Mouse (Mus musculus): ENCODE results near the gene Tfam. TPM values are rescaled to one million over a fixed set of nuclear protein-coding genes. Genes with fewer than 3 reads are reported as not detected.

Tfam gene
- total RNA-seq (2021): 10 to 100 TPM; 39.5 to 43.6 TPM

DNA sequence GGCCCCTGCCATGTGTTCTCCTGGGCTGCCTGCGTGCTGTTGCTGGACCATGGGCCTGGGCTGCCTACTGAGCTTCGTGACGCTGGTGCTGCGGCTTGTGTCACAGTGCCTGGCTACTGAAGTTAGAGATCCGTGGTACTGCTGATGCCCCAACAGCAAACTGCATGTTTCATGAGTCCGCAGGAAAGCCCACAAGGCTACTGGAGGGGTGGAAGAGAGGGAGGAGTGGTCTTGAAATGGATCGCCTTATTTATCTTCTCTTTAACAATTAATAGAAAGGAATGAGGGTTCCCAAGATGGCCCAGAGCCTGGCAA lies at the start of gene Tfam:
Gene Tfam, minus strand, starts transcription at position 41 of the 315 bp plus-strand sequence.
- no peak for DNase-seq (ENCODE audit: low spot score in 2 of 2)
- intact Hi-C loops (cut with DNase I): loop anchor here (5.0 kb wide), 1 partner anchor 44 kb away; no protein-coding TSS in a partner anchor

DNA sequence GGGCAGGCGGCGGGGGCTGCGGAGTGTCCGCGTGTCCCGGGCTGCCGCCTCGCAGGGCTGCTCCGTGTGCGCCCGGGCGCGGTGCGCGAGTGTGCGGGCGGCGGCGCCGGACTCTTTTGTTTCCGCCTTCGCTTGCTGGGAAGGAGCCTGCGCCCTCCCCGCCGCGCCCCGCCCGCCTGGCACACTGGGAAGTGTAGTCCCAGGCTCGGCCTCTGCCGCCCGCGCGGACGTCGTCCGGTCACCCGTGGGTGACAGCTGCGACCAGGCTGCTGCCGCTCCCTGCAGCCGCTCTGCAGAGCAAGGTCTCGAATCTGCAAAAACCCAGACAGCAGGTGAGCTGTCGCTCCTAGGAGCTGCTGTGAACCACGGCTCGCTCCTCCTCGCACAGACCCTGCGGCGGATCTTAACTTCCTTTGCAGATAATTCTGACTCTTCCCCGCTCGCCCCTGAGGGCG lies 47.1 kb upstream of the Tfam start, which contains the start of gene Ube2d1:
Gene Ube2d1, minus strand, starts transcription at position 137 of the 455 bp plus-strand sequence.
- intact Hi-C loops (cut with DNase I): loop anchor here (2.0 kb wide), 1 partner anchor 60 kb away; the partner anchor contains the start of gene Cisd1
- DNase-seq (ENCODE audit: low spot score in 2 of 2): peak; percentile 92 to 95

DNA sequence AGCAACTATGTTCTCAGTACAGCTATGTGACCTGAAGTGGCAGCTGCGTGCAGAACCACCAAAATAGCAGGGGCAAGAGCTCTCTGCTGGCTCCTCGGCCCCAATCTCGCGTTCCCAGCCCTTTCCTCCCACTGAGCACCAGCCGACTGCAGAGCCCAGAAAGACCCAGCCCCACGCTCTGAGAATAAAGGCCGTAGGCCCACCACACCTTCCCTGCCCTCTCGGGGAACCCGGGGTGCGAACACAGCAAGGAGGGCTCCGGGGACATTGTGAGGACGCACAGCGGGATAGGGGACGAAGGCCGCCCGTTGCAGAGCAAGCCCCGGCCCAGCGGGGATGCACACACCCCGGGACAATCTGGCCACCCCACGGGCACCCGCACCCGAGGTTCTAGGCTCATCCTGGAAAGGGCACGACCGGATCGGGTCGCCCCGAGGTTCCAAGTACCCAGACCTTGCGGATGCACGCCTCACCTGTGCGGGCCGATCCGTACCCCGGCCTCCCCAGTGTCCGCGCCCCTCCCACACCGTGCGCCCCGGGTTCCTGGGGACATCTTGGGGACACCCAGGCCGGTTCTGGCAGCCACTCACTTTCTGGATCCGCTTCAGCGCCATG lies 46.5 kb upstream of the Tfam start:
- intact Hi-C loops (cut with DNase I): loop anchor here (2.0 to 5.0 kb wide), 2 partner anchors 47 to 60 kb away; partner anchors contain the start of genes Cisd1 and Tfam
- DNase-seq (ENCODE audit: low spot score in 2 of 2): peak in 1 of 2 experiments; percentile 31

DNA sequence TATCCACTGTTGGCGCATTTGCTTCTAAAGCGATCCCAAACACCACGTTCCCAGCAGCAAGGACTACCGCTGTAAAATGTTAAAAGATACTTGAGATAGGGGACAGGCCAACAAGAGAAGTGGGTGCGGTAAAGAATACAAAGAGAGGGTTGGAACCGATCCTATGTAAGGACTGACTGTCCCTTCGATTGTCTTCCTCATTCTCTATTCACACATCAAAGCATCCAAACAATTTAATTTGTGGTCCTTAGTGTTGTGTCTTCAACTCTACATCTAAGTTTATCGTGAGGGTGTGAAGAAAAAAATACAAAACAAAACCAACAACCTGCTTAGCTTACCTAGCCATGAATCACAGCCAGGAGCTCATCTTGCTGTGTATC lies 46.0 kb upstream of the Tfam start:
- DNase-seq (ENCODE audit: low spot score in 2 of 2): no peak
- intact Hi-C loops (cut with DNase I): loop anchor here (2.0 to 5.0 kb wide), 2 partner anchors 47 to 61 kb away; partner anchors contain the start of genes Cisd1 and Tfam

DNA sequence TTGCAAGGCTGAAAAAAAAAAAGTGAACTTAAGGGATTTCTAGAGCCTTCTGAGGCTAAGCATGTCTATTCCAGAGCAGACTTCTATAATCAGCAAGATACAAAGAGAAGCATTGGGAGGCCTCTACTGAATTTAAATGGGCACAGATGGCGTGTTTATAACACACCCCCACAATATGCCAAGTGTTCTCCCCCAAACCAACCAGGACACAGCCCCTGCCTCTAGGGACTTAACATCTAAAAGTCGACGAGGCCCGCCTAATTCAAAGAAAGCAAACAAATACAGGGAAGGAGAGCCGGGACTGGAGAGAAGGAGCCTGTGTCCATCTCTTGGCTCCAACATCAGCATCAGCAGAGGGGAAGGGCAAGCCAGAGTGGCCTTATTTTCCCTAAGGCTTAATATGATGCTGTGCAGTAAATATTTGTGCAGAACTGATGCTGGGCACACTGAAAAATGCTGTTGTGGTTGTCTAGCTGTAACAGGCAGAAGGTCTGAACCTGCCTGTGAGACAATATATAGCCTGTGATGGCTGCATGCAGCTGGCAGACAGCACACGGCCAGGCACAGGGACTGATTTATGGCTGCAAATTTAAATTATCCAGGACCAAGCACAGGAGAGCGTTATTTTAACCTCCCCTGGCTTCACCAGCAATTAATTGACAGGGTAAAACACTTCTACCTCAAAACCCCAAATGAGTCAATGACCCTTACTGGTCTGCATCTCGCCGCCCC lies 35.1 kb upstream of the Tfam start:
- DNase-seq (ENCODE audit: low spot score in 2 of 2): peak; percentile 32 to 76

DNA sequence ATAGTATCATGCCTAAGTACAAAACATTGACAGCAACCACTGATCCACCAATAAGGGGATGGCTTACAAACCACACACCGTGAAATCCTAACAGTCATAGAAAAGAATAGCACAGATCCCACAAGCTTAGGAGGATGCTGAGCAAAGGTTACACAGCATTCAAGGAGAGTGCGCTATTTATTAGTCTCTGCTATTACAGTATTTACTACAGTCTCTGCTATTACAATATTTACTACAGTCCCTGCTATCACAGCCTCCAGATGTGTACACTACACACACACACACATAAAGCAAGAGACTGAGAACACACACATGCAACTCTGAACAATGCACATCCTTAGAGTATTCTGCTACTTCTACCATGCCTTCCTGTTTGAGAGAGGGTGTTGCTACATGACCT lies 29.9 kb upstream of the Tfam start:
- intact Hi-C loops (cut with DNase I): no loop called here

More for the DNA sequence above, 35.1 kb upstream of the Tfam start:
- intact Hi-C loops (cut with DNase I): no loop called here

DNA sequence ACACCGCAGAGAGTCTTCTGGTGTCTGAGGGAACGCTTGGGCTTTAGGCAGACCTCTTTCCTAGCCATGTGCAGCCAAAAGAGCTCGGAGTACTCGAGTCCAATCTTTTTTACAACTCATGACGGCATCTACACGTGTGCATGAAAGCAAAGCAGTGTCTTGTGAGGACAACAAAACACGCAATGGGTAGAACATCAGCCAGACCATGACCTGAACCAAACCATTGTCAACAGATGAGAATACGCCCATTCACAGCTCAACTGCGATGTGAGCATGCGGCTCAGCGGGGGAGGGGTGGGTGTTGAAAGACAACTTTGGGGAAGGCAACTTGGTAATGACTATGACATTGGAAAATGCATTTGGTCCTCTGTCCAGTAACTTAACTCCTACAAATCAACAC lies 29.4 kb upstream of the Tfam start:
- DNase-seq (ENCODE audit: low spot score in 2 of 2): no peak
- intact Hi-C loops (cut with DNase I): no loop called here

More for the DNA sequence above, 29.9 kb upstream of the Tfam start:
- DNase-seq (ENCODE audit: low spot score in 2 of 2): no peak

DNA sequence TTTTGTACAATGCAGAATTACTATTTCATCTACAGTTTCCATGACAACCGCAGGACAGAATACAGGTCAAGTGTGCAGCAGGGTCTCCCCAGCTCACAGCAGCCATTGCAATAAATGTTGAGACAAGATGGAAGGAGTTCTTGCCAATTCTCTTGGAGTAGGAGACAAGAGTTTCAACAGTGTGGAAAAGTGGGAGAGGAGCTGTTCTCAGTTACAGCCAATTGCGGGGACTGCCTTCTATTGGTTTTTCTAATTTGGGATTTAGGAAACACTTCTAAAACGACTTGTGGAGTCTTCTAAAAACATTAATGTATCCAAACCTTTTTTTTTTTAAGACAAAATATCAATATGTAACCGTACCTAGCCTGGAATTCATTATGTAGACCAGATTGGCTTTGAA lies 27.0 kb upstream of the Tfam start:
- intact Hi-C loops (cut with DNase I): no loop called here
- peak in 1 of 2 experiments; percentile 53 for DNase-seq (ENCODE audit: low spot score in 2 of 2)

DNA sequence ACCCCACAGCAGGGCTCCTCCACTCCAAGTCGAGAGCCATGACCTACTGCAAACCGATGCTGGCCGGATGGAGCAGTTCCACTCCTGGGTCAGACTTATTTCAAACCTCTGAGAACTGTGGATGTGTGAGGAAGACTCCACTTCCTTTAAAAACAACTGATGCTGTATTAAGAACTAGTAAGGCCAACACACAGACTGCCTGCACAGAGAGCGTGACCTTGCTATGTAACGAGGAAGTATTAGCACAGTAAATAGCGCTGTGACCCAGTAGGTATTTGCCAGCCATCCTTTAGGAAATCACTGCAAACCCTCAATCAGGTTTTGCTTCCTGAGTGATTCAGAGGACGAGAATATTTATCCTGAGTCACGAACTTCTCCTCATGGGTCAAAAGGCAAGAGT lies 23.6 kb upstream of the Tfam start:
- DNase-seq (ENCODE audit: low spot score in 2 of 2): no peak
- intact Hi-C loops (cut with DNase I): no loop called here

DNA sequence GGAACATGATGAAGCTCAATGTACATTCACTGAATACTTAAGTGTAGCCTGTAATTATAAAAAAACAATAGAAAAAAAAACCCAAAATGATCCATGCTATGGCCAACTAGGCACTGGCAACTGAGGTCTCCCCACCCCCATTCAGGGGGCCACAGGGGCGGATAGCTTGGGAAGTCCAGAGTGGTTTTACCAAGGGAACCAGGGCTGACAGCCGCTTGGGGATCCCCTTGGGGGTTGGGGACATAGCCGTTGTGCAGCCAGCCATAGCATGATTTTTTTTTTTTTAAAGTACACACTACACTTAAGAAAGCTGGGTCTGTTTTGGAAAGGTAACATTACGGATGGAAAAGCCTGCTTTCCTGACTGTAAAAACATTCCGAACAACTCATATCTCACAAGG lies 20.9 kb upstream of the Tfam start:
- intact Hi-C loops (cut with DNase I): no loop called here
- DNase-seq (ENCODE audit: low spot score in 2 of 2): no peak

DNA sequence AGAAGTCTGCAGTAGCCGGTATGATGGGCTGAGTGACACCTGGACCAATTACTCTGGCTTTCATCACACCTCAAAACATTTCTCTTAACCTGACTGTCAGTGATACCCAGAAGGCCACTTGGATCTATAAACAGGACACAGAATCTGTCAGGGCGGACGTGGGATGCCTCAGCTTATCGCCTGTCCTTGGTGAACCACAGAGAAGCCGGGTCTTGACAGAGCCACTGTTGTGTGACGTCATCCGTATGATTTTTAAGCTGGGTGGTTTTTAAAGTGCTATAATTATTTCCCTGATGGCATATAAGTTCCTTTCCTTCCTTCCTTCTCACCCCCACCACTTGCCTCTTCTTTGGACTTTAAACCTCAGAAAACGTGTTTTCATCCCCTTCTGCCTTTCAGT lies 20.4 kb upstream of the Tfam start:
- intact Hi-C loops (cut with DNase I): no loop called here
- DNase-seq (ENCODE audit: low spot score in 2 of 2): no peak

DNA sequence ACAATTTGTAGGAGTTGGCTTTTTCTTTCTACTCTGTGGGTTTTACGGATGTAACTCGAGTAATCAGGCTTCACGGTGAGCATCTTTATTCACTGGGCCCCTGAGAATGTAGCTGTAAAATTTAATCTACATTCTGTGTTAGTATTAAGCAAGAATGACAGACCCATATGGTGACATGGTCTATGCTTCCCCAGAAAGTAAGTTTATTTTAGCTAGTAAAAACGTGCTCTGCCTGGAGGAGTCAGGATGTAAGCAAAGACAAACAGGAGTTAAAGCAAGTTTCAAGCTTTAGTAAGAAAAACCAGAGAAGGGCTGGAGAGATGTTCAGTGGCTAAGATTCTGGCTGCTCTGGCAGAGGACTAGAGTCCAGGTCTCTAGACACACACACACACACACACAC lies 15.1 kb upstream of the Tfam start:
- no peak for DNase-seq (ENCODE audit: low spot score in 2 of 2)
- intact Hi-C loops (cut with DNase I): no loop called here

DNA sequence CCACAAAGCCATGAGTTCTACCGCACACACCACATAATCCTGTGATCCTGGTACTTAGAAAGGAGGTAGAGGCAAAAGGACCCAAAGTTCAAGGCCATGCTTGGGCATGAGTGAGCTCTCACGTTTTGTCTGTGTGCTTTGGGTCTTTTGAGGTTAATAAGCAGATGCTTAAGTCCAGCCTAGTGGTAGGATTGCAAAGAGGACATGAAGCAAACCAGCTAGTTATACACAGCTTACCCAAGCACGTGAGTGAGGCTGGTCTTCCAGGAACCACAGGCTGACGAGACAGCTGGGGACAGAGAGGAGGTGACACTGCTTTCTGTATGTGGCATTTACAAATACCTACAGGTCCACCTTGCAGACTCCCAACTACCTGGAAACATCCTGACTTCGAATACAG lies 14.3 kb upstream of the Tfam start:
- intact Hi-C loops (cut with DNase I): no loop called here
- no peak for DNase-seq (ENCODE audit: low spot score in 2 of 2)

DNA sequence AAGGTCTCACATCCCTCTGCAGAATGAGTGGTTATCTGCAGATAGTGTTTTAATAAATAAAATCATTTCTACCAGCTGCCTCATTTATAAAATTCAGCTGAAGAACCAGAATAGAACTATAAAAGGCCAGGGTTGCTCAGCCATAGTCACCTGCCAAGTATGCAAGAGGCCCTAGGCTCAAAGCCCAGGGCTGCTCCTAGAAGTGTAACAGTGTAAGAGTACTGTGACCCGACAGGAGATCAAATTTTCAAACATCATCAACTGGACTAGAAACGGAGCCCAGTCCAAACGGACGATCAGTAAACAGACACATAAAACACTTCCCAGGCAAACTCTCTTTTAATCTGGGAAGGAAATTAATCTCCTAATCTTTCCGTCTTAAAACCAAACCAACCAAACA lies 13.8 kb upstream of the Tfam start:
- no peak for DNase-seq (ENCODE audit: low spot score in 2 of 2)
- intact Hi-C loops (cut with DNase I): no loop called here

DNA sequence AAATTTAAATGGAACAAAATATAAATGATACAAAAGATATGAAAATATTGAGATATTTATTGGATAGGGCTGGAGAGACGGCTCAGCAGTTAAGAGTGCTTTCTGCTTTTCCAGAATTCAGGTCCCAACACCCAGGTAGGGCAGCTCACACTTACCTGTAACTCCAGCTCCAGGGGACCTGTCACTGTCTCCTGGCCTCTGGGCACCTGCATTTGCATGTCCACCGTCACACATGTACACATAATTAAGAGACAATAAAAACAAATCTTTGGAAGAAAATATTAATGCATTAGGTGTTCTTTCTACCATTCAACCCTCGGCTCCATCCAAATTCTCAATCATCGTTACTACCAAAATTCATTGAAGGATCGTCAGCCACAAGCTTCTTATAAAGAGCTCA lies 13.2 kb upstream of the Tfam start:
- no peak for DNase-seq (ENCODE audit: low spot score in 2 of 2)
- intact Hi-C loops (cut with DNase I): no loop called here

DNA sequence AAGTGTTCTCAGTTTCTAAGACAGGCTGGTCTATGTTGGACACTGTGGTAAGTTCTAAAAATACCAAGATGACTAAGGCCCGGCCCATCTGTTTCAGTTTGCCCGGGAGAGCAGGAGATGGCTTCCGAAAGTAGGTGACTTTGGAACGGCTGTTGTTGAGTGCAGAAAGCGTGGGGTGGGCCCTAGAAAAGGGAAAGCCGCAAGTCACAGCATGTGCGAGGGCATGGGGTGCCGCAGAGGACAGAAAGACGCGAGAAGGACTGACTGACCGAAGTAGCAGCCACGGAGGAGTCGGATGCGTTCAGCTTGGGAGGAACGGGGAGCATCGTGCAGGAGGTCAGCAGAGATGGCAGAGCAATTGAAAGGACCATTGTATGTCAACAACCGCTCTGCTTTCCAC lies 12.4 kb upstream of the Tfam start:
- DNase-seq (ENCODE audit: low spot score in 2 of 2): peak; percentile 65 to 92
- intact Hi-C loops (cut with DNase I): no loop called here

DNA sequence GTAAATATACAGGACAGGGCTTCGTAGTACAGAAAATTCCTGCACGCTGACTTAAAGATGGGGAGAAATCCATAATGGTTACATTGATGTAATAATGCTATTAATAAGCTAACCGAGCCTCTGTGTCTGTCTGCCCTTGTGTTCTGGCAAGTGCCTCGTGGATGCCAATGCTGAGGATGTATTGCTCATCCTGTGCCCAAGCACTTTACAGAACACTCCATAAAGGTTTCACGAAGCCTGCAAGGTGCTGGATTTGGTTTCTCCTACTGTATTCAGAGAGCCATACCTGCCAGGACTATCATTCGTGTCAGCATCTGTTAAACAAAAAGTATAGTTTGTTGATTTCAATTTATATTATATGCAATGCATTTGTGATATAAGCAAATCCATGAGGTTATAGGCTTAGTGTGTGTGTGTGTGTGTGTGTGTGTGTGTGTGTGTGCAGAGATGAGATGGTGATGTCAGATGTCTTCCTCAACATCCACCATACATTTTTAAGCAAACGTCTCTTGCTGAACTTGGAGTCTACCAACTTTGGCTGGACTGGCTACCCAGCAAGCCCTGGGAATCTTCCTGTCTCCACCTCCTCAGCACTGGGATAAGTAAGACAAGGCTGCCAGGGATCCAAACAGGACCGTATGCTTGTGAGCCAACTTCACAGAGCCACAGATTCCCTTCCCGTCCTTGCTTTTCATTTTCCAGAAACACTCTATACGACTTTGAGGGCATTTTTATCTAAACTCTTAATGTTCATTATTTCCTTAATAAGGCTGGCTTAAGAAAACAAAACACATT lies 11.2 kb upstream of the Tfam start:
- peak; percentile 37 to 65 for DNase-seq (ENCODE audit: low spot score in 2 of 2)
- intact Hi-C loops (cut with DNase I): no loop called here

DNA sequence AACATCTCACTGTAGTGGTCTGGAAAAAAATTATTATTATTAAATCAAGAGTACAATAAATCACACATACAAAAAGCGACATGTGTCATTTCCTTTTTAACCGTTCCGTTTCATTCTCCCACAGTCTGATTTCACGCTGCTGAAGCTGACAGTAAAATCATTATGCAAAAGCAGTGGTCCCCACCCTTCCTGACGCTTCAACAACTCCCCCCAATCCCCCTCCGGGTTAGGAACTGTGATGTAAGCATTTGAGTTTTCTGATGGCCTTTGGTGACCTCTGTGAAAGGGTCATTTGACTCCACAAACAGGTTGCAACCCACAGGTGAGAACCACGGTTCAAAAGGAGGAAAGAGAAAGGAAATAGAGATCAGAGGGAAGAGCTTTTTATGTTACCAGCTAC lies 8.9 kb upstream of the Tfam start:
- intact Hi-C loops (cut with DNase I): no loop called here
- DNase-seq (ENCODE audit: low spot score in 2 of 2): no peak

DNA sequence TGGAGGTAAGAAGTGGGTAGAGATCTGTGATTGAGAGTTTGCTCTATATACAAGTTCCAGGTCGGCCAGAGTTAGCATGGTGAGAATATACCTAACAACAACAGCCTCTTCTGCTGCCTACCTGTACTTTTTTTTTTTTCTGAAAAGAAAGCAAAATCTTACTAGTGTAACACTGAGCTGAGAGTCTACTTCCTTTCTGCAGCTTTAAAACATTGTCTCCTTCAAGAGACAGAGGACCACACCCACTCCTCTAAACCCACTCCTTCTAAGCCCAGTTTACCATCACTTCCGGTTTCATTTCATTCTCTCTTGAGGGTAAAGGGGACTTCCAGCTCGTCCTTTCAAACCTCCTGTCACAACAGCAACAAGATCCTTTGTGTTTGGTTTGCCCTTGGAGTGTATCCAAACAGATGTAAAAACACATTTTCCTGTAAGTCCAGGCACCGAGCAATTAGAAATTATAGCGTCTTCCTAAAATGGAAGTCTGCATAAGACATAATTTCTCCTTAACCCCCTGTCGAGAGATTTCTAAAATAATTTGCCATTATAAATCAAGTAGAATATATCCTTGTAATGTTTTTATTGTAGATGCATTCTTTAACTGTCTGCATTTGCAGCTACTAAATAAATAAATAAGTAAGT lies 1.5 kb upstream of the Tfam start:
- intact Hi-C loops (cut with DNase I): loop anchor here (5.0 kb wide), 1 partner anchor 43 kb away; no protein-coding TSS in a partner anchor

More for the DNA sequence above, 1.5 kb upstream of the Tfam start:
- DNase-seq (ENCODE audit: low spot score in 2 of 2): no peak

Data from left cerebral cortex, postnatal 25 days (tissue).